Mouse (Mus musculus): Measurements from ENCODE around the gene Cyp1a1. TPM values are rescaled to one million over a fixed set of nuclear protein-coding genes. Genes with fewer than 3 reads are reported as not detected.

Gene Cyp1a1
- 16.2 and 21.1 TPM in 2 replicates for polyA plus RNA-seq (2012; rRNA removed)

DNA sequence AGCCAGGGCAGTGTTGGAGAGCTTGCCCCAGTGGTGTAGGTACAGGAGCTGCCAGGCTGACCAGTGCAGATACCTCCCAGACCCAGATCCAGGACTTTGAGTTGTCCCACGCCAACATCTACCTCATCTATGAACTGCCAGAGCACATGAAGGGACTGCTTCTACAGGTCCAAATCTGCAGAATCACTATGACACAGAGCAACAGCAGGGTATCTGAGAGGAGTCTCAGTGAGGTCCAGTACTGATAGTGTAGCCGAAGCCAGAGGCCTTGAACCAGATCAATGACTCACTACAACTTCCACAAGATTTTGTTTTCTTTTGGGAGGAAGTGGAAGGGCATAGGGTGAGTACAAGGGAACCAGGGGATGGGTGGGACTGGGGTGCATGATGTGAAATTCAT, at the start of gene Cyp1a1:
Cyp1a1 (plus strand) TSS at position 178 of the 400 bp plus-strand sequence.
- no peak for DNase-seq (ENCODE audit: low spot score)

DNA sequence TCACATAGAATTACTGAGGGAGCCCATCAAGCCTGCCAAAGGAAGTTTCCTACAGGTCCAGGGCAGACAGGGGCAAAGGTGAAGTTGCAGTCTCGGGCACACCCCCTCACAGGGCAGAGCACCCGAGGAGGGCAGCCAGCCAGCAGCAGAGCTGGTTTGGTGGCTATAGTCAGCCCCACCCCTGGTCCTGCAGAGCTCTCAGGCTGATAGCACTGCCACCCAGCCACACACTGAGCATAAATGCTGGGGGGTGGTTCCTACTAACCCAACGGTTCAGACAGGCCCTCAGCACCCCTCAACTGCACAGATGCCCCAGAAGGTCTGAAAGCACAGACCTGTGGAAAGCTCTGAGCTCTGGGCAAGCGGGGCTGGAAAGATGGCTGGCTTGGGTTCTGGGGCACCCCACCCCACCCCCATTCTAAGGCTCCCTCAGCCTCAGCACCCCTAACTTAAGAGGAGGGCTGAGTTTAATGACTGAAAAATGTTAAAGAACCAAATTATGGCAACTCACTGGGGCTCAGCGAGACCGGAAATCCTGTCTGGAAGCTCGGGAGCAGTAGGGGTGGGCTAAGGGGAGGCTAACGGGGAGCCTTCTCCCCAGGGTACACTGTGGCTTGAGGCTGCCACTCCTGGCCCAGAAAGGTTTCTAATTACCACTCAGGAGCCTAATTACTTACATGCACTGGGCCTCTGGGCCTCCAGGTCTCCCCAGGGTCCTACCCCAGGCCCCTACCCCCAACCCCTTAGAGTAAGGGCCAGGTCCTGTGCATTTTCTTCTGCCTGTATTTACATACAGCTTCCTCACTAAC, 48.9 kb upstream of the Cyp1a1 start:
- peak; percentile 54 for DNase-seq (ENCODE audit: low spot score)

DNA sequence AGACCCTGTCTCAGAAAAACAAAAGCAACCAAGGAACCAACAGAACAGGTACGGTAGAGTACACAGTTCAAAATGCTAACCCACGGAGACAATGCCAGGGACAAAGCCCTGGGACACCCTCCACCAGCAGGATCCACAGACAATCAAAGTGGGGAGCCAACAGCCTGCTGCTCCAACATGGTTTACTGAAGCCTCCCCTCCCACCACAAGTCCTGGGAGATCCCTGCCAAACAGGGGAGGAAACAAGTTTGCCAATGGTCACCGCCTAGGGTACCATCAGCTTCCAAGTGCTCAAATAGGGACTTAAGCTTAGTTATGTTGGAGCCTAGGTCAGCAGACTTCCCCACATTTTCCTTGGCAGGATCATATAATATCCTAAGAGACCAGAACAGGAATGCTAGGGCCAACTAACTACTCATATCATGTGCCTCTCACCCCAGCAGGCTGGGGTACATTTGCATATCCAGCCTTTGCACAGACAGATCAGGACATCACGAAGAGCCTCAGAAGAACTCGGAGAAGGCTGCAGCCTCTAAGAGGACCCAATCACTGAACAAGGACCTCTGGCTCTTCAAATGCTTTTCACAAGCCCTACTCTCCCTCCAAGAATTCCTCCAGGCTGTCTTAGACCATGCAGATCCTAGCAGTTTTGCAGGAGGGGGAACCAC, 47.9 kb upstream of the Cyp1a1 start:
- no peak for DNase-seq (ENCODE audit: low spot score)

DNA sequence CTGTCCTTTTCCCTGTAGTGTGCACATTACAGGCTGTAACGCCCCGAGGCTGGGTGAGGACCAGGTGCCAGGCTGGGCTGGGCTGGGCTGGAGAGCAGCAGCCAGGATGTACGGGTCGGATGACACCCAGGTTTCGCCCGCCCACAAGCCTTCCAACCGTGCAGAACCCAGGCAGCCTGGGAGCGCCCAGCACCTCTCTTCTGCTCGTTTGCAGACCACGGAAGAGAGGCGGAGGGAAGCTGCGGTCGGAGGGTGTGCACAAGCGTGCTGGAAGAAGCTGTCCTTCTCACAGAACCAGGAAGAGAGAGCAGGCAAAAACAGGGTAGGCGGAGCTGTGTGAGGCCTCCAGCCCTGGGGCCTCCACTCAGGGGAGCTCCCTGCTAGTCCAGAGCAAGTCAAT, 47.3 kb upstream of the Cyp1a1 start:
- no peak for DNase-seq (ENCODE audit: low spot score)

DNA sequence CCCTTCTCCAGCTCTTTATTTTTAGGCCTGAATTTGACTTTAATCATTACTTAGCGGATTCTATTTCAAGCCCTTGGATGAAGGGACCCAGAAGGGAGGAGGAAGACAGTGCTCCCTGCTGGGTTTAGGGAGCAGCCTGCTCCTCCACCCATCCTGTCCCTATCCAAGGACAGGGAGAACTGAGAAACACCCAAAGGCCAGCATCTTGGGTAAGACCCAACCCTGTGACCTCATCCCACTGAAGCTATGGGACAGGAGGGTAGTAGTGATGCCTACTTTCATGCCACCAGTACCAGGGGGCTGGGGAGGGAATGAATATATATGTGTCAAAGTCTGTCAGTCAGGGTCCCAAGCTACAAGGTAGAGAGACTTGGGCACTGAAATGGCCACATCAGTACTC, 46.7 kb upstream of the Cyp1a1 start:
- no peak for DNase-seq (ENCODE audit: low spot score)

DNA sequence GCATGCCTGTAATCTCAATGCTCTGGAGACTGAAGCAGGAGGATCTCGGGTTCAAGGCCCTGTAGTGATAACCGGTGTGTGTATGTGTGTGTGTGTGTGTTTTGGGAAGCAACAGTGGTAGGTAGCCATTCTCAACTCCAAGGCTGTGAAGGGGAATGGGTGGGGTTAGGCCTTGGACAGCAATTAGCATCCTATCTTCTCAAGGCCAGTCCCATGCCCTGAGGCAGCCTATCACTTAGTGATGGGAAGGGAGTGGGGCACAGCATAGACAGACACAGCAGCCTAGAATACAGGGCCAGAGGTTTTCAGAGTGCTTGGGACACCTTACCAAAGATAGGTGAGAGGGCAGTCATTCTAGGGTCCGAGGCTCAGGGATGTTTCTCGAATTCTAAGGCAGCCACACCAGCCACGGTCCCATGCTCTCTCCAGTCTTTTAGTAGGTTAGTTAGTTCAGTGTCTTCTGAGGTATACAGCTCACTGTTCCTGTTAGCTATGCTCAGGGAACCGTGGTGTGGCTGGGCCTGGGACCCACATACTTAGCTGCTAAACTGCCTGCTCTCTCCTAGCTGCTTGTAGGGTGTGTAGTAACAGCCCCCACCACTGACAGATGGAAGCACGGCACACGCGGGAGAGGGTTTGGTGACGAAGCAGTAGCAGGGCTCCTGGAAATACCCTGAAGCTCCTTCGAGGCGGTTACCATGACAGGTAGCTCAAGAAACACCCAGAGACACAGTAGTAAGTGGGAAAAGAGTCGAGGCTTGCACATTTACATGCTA, 45.8 kb upstream of the Cyp1a1 start:
- no peak for DNase-seq (ENCODE audit: low spot score)

DNA sequence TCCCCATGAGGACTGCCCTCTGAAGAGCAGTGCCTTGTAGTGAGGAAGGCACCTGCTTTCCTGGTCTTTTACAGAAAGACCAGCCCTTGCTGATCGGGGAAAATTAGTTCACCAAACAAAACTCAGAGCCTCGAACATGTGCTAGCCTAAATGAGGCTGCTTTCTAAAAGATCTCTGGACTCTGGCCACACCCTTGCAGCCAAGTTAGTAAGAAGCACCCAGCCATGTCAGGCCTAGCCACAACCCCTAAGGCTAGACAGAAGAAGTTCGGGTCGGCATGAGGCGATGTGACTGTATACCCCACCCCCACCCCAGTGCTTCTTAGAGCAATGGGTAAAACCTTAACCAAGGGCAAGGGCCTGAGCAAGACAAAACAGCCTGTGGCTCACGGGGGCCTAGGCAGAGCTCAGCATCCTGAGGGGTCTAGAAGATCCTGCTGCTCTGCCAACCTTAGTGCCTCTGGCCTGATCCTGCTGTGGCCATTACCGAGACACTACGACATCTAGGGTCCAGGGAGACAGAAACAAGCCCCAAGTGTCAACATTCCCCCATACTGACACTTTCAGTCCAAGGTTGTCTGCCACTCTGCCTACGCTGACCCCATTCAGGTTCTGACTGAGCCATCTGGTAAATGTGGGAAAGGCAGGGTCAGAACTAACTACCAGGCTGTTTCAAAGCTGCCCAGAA, 44.4 kb upstream of the Cyp1a1 start:
- no peak for DNase-seq (ENCODE audit: low spot score)

DNA sequence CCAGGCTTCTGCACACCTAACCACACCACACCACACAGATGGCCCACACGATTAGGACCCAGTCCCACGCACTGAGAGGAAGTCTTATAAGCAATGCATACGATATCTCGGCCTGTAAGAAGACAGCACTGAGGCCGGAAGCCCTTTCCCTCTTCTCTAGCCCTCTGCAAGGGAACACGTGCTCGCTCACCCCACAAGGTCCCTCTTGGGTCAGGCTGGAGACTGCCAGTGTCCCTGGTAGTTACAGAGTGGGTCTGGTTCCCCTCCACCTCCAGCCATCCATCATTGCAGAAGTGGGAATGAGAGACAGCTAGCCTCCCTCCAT, 43.9 kb upstream of the Cyp1a1 start:
- no peak for DNase-seq (ENCODE audit: low spot score)

DNA sequence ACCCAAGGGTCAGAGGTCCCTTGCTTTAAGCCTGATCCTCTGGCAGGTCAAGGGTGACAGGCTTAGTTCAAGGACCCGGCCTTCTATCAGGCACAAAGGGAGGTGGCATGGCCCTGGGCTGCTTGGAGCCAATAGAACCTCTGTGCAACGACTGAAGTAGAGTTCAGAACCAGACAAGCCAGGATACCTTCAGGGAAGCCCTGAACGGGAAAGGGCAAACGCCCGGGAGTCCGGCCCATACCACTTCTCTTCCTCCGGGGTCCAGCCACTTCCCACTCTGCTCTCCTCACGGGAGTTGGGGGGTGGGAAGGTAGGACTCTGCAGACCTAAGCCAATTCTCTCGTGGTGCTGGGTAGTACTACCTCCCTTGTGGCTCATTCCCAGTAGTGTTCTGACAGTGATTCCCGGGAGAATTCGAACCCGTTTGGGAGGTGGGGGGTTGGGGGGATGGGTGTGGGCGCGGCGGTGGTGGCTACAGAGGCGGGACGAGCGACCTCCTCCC, 43.2 kb upstream of the Cyp1a1 start:
- no peak for DNase-seq (ENCODE audit: low spot score)

DNA sequence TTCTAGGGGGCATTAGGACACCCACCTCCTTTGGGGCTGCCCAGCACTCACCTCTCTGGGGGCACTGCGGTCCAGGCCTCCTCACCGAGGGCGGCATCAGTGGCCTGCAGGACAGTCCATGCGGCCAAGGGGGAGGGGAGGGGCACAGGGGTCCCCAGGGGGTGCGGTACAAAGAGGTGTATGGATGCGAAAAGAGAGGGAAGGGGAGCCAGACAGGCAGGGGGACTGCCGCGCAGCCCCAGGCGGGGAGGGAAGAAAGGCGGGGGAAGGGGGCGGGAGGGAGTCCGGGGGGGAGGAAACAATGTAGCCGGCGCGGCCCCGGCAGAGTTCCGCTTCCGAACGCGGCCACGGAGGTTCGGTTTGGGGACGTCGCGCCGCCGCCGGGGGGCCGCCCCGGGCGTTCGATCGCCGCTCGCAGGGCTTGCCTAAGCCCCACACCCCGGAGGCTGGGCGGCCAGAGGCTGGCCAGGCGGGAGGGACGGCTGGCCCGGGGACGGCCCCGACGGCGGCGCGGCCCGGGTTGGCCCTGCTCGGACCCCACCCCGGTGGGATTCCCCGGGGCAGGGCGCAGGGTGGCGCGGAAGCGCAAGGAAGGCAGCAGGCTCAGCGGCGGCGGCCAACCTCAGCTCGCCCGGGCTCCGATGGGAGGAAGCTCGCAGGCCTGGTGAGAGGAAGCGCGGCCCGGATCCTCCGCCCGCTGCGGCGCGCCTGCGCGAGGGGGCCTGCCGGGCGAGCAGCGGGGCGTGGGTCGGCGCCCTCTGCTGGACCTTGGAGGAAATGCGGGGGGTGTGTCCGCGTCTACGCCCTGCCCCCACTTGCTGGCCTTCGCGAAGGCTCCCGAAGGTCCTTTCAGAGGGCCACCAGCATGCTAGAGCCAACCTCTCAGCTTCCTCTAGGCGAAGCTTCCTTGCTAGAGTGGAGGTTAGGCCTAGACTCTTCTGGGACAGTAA, 42.5 kb upstream of the Cyp1a1 start:
- peak; percentile 95 for DNase-seq (ENCODE audit: low spot score)

DNA sequence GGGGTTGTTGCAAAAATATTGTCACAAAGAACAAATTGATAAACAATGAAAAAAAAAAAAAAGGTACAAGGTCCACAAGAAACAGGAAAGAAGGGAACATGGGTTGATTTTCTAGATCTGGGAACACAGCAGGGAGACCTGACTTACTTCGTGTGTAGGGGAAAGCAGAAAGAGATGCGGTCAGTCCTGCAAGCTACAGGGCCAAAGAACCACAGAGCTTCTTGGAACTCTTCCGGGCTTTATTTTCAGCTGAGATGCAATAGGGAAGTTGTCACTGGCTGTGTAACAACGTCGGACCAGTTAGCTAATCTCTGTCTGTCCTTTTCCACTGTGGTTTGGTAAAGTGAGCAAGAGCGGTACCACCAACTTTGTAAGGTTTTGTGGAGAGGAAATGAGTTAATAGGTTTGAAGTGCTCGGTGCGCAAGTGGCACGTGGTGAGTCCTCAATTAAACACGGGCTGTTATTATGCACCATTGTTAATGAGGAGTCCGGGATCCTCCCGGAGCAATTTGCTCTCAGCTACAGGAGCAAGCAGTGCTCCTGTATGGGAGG, 41.1 kb upstream of the Cyp1a1 start:
- no peak for DNase-seq (ENCODE audit: low spot score)

DNA sequence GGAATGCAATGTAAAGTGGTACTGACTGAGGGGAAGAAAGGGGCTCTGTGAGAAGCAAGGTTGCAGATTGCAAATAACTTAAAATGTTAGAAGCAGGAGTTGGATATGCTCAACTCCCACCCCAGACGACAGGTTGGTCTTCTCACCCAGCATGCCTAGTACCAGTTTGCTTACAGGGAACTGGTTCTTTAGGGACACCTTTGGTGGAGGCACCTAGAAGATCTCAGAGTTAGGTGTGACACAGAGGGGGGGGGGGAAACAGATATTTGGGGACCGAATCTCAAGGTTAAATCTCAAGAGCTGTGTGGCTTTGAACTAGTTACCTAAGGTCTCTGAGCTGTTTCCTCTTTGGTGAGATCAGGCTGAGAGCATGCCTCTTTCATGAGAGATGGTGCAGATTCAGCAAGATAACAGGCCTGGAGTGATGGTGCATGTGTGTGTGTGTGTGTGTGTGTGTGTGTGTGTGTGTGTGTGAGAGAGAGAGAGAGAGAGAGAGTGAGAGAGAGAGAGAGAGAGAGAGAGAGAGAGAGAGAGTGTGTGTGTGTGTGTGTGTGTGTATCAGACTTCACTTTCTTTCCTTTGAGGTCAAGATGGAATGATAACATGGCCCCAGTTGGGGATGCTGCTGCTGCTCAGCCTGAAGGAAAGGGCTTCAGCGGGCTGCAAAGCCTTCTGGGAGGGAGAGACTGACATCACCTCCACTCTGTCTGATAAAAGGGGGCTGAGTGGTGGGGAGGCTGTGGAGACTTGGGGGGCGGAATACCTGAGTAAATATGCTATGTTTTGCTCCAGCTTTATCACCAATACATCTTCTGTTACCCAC, 40.2 kb upstream of the Cyp1a1 start:
- no peak for DNase-seq (ENCODE audit: low spot score)

DNA sequence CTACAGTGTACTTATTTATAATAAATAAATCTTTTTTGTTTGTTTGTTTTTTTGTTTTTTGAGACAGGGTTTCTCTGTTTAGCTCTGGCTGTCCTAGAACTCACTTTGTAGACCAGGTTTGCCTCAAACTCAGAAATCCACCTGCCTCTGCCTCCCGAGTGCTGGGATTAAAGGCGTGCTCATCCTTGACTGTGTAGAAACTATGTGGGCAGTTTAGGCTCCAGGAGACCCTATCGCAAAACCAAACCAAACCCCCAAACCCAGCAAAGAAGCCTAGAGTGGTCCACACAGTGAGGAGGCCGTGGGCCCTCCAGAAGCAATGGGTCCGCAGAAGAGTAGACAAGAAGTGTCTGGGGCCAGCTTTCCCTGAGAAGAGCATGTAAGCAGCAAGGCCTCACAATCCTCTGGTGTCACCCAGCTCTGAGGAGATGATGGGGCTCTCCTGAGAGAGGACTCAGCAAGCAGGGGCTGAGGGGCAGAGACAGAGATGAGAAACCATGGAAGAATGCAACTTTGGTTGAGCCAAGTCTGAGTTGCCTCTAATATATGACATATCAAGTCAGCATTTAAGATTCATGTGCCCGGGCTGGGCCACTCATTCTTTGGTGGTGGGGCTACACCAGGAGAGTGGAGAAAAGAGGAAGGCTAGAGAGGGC, 37.5 kb upstream of the Cyp1a1 start:
- no peak for DNase-seq (ENCODE audit: low spot score)

DNA sequence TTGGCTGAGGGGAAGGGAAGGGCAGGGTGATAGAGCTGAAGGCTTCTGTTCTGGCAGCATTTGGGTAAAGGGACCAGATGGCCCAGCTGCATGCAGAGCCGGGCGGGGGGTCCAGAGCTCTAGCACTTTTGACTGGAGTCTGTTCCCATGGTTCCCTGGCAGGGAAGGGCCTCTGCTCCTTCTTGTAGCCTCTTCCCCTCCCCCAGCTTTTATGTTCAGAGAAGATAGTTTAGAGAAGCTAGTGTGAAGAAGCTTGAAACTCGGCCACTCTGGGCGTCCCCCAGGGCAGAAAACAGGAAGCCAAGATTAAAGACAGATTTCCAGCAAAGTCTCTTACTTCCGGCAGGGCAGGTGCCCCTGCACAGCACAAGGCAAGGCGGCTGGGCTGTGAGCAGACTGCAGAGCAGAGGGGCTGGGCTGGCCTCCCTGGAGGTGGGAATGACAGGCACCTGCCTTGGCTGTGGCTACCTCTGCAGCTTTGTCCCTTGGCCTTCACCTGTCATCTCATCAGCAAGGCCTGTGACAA, 36.9 kb upstream of the Cyp1a1 start:
- DNase-seq (ENCODE audit: low spot score): no peak

DNA sequence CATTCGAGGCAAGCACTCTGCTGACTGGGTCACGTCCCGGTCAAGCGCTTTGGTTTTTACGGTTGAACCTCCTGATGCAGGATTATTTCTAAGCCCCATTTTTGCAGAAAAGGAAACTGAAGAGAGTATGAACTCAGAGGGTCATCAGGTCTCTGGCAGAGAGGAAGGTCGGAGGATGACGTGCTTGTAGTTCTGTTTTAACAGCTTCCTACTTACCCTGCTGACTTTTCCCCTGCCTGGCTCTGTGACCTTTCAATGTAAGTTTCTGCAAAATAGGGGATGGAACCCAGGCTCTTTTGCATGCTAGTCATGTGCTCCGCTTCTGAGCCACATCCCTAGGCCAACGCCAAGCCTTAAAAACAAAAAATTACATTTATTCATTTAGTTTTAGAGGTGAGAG, 35.4 kb upstream of the Cyp1a1 start:
- no peak for DNase-seq (ENCODE audit: low spot score)

DNA sequence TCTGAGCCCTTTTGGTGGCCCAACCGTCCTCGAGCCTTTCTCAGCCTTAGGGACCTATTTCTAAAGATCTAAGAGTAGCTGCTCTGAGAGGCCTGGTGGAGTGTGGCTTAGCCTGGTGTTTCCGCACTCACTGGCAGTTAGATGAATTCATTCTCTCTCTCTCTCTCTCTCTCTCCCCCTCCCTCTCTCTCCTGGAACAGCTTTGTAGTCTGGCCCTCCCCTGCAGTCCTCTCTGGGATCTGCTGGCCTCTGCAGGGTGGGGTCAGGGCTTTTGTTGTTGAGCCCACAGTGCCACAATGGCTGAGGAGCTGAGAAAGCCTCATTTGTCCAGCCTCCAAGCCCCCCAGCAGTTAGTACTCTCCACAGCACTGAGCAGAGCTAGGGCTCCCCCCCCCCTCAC, 34.9 kb upstream of the Cyp1a1 start:
- DNase-seq (ENCODE audit: low spot score): no peak

DNA sequence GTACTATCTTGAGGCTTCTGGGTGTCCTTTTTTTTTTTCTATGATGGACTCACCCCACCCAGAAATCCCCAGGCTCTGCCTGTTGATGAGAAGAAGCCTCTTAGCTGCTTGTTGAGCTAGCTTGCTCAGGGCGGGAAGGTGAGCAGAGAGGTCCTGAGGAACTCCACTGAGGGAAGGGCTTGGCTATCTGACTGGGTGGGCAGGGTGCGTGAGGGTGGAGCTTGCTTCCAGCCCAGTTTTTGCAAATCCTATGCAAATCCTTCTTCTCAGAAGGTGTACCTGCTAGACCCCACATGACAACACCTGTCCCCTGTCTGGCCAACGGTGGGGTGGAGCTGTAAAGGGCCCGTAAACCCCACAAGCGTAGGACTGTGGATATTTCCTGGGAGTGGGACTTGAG, 34.4 kb upstream of the Cyp1a1 start, which contains the start of gene Csk:
Csk (minus strand) TSS at position 349 of the 400 bp plus-strand sequence.
- no peak for DNase-seq (ENCODE audit: low spot score)

DNA sequence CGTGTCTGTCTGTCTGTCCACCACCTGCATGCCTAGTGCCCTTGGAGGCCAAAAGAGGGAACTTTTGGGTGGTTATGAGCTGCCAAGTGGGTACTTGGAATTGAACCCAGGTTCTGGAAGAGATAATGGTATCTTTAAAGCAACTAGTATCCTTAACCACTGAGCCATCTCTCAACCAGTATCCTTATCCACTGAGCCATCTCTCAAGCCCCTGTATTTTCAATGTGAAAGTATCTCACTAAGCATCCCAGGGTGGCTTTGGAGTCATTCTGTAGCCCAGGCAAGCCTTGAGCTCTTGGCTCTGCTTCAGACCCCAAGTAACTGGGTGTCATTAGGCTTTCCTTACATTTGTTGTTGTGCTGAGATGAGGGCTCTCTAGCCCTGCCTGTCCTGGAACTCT, 32.8 kb upstream of the Cyp1a1 start:
- no peak for DNase-seq (ENCODE audit: low spot score)

DNA sequence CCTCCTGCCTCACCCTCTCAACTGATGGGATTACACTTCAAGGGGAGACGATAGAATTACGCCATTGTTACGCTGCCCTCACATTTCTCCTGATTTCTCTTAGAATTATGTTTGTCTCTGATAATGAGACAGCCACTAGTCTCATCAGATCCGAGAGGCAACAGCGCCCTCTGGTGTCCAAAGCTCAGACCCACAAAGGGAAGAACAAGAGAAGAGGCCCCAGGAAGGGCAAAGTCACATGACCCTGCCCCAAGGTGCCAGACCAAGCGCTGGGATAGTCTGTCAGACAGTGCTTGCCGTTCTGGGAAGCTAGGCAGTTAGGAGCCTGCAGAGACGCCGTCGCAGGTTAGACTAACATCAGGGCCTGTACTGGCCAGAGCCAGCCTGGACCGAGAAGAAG, 32.0 kb upstream of the Cyp1a1 start:
- DNase-seq (ENCODE audit: low spot score): peak; percentile 90

Measured in urinary bladder, adult 2 months (tissue).